10 mouse cellular contexts compared by ENCODE assay signal in the genomic region with DNA sequence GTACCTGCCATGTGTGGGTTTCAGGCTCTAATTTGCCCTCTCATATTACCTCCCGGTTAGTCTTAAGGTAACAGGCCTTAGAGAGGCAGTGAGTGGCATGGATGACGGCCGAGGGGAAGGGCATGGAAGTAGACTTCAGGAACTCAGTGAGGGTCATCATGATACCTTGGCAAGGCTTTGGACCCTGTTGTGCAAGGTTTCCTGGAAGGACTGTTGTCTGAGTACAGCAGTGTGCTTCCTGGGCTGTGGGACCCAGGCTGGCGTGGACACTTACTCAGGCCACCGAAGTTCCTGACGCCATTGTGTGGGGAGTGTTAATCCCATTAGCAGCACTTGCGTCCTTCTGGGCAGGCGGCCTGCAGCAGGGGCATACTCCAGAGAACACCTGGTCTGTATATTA. TPM values are rescaled to one million over a fixed set of nuclear protein-coding genes. Genes with fewer than 3 reads are reported as not detected.
DNase-seq lines count a peak whose midpoint lies in the region; ATAC-seq and TF ChIP-seq lines count a peak whose summit lies in the region.
"Had no signal": no experiment of that assay in that cellular context is flagged by ENCODE, and none has a peak within 500 bp of the region (broad histone marks: within the 10 kb centered on the region; RNA-seq: fewer than 3 reads in every experiment).

No protein-coding gene starts in this region.

- DNase-seq in intestine, embryonic 14.5 days (ENCODE audit: low spot score): no peak
- DNase-seq in lung, postnatal 0 days (ENCODE audit: low spot score): peak; percentile 71
- DNase-seq in T-cell, adult 2 months (ENCODE audit: low spot score): no peak
- no peak for DNase-seq in frontal cortex, postnatal 14 days (ENCODE audit: low spot score in 2 of 2)
- DNase-seq: adrenal gland, adult 2 months had no signal

- H3K27ac ChIP-seq in intestine, embryonic 14.5 days (ENCODE audit: low read depth): peak overlapping the region; percentile 68
- no peak overlapping the region for H3K27ac ChIP-seq in intestine, postnatal 0 days (ENCODE audit: low read depth, low read length)
- peak overlapping the region; percentile 58; the same call in 1 of the 2 replicates for H3K27ac ChIP-seq in cortical plate, adult 2 months (ENCODE audit: insufficient read depth, low read length)
- H3K27ac ChIP-seq in embryonic facial prominence, embryonic 13.5 days: peak overlapping the region; percentile 83
- H3K27ac ChIP-seq in lung, postnatal 0 days (ENCODE audit: low read length): 0 out of 2 replicates have a peak overlapping the region, but pooled peaks have one; percentile 14

- H3K4me2 ChIP-seq in intestine, embryonic 14.5 days (ENCODE audit: low read length): no peak overlapping the region
- H3K4me2 ChIP-seq in intestine, postnatal 0 days (replicated peaks; ENCODE audit: low read depth): no peak overlapping the region
- no peak overlapping the region for H3K4me2 ChIP-seq in embryonic facial prominence, embryonic 13.5 days
- H3K4me2 ChIP-seq in lung, postnatal 0 days (replicated peaks; ENCODE audit: low read depth, low read length): no peak overlapping the region
- H3K4me2 ChIP-seq: hindbrain, embryonic 15.5 days had no signal

- ATAC-seq in intestine, embryonic 14.5 days (replicated peaks; ENCODE audit: low FRiP score, low TSS enrichment, low read depth): no peak
- ATAC-seq in intestine, postnatal 0 days: no peak
- no peak for ATAC-seq in embryonic facial prominence, embryonic 13.5 days (ENCODE audit: insufficient number of reproducible peaks, insufficient read depth, low FRiP score, low TSS enrichment, low read depth)
- peak; percentile 77 for ATAC-seq in lung, postnatal 0 days

- TF ChIP-seq EP300 in lung, postnatal 0 days (IDR thresholded peaks at IDR 0.05): 0 out of 2 replicates have a peak, but pooled peaks have one; percentile 32

- no peaks in the 10 kb centered on the region for H3K9me3 ChIP-seq in intestine, embryonic 14.5 days (ENCODE audit: control insufficient read depth, low read length)
- H3K9me3 ChIP-seq in intestine, postnatal 0 days (ENCODE audit: control insufficient read depth): no peaks in the 10 kb centered on the region
- H3K9me3 ChIP-seq in embryonic facial prominence, embryonic 13.5 days: no peaks in the 10 kb centered on the region
- no peaks in the 10 kb centered on the region for H3K9me3 ChIP-seq in lung, postnatal 0 days (ENCODE audit: low read length)
- H3K9me3 ChIP-seq: G1E; hindbrain, embryonic 15.5 days had no signal

- 75% methylated on average over 8 of the region's 8 CpGs for WGBS in intestine, embryonic 14.5 days
- WGBS in intestine, postnatal 0 days: 89% methylated on average over 8 of the region's 8 CpGs
- WGBS in embryonic facial prominence, embryonic 13.5 days: 70% methylated on average over 8 of the region's 8 CpGs
- 72% methylated on average over 8 of the region's 8 CpGs for WGBS in lung, postnatal 0 days

- H3K4me1 ChIP-seq in intestine, embryonic 14.5 days (replicated peaks; ENCODE audit: control insufficient read depth, insufficient read depth, low read length): peaks cover 39% of the 10 kb centered on the region
- 0 out of 2 replicates have a peak, but pooled peaks cover 4% of the 10 kb centered on the region for H3K4me1 ChIP-seq in intestine, postnatal 0 days (replicated peaks; ENCODE audit: control insufficient read depth, insufficient read depth, low read length)
- H3K4me1 ChIP-seq in cortical plate, adult 2 months (ENCODE audit: control insufficient read depth, insufficient read depth, low read length): peaks cover 26% of the 10 kb centered on the region
- H3K4me1 ChIP-seq in embryonic facial prominence, embryonic 13.5 days: peaks cover 71% of the 10 kb centered on the region
- H3K4me1 ChIP-seq in lung, postnatal 0 days (ENCODE audit: insufficient read depth, low read depth, low read length): peaks cover 25% of the 10 kb centered on the region; the same call in 1 of the 2 replicates

- no peaks in the 10 kb centered on the region for H3K27me3 ChIP-seq in intestine, embryonic 14.5 days (replicated peaks; ENCODE audit: control insufficient read depth, insufficient read depth, low read length)
- no peaks in the 10 kb centered on the region for H3K27me3 ChIP-seq in intestine, postnatal 0 days (replicated peaks; ENCODE audit: control insufficient read depth, insufficient read depth, low read length)
- no peaks in the 10 kb centered on the region for H3K27me3 ChIP-seq in embryonic facial prominence, embryonic 13.5 days
- no peaks in the 10 kb centered on the region for H3K27me3 ChIP-seq in lung, postnatal 0 days (replicated peaks; ENCODE audit: insufficient read depth, low read length)
- H3K27me3 ChIP-seq: hindbrain, embryonic 15.5 days had no signal

- no peak for TF ChIP-seq POLR2A in cortical plate, adult 2 months (IDR thresholded peaks at IDR 0.05; ENCODE audit: extremely low read depth, insufficient read depth, low read length)

- H3K36me3 ChIP-seq in intestine, embryonic 14.5 days (ENCODE audit: control insufficient read depth, insufficient read depth, low read length): no peaks in the 10 kb centered on the region
- H3K36me3 ChIP-seq in intestine, postnatal 0 days (ENCODE audit: control insufficient read depth, insufficient read depth): peaks cover 7% of the 10 kb centered on the region
- H3K36me3 ChIP-seq in embryonic facial prominence, embryonic 13.5 days: peaks cover 4% of the 10 kb centered on the region; the same call in 1 of the 2 replicates
- H3K36me3 ChIP-seq in lung, postnatal 0 days (ENCODE audit: insufficient read depth, low read length): peaks cover 5% of the 10 kb centered on the region
- H3K36me3 ChIP-seq: hindbrain, embryonic 15.5 days had no signal

- H3K9ac ChIP-seq in intestine, embryonic 14.5 days (ENCODE audit: low read length): no peak overlapping the region
- H3K9ac ChIP-seq in intestine, postnatal 0 days (ENCODE audit: low read depth, low read length): no peak overlapping the region
- peak overlapping the region; percentile 44 for H3K9ac ChIP-seq in embryonic facial prominence, embryonic 13.5 days
- H3K9ac ChIP-seq in lung, postnatal 0 days (replicated peaks; ENCODE audit: low read depth): no peak overlapping the region
- H3K9ac ChIP-seq: hindbrain, embryonic 15.5 days had no signal

- TF ChIP-seq CTCF in intestine, postnatal 0 days (IDR thresholded peaks at IDR 0.05; ENCODE audit: low read depth): no peak
- no peak for TF ChIP-seq CTCF in cortical plate, adult 2 months (IDR thresholded peaks at IDR 0.05; ENCODE audit: extremely low read depth, insufficient read depth, low read length)
- no peak for TF ChIP-seq CTCF in lung, postnatal 0 days (IDR thresholded peaks at IDR 0.05)

- no peak overlapping the region for H3K4me3 ChIP-seq in intestine, embryonic 14.5 days (ENCODE audit: low read depth, low read length)
- H3K4me3 ChIP-seq in intestine, postnatal 0 days (ENCODE audit: low read depth, low read length): no peak overlapping the region
- no peak overlapping the region for H3K4me3 ChIP-seq in cortical plate, adult 2 months (ENCODE audit: insufficient read depth, low read length)
- H3K4me3 ChIP-seq in embryonic facial prominence, embryonic 13.5 days: no peak overlapping the region
- no peak overlapping the region for H3K4me3 ChIP-seq in lung, postnatal 0 days (ENCODE audit: low read depth, low read length)
- H3K4me3 ChIP-seq: hindbrain, embryonic 15.5 days had no signal

RNA-seq across cellular contexts. Expression of a gene that starts 15.1 kb away (rescaled TPM):
- polyA plus RNA-seq in intestine, embryonic 14.5 days (2014; fragmentation: Nextera tagmentation; extraction: Ambion mirVana): 22.3 and 23.6 TPM in 2 replicates
- 22.8 and 23.9 TPM in 2 replicates for polyA plus RNA-seq in intestine, postnatal 0 days (2015; fragmentation: Nextera tagmentation; extraction: Ambion mirVana)
- polyA plus RNA-seq in cortical plate, adult 2 months (2012; rRNA removed): 190 and 191 TPM in 2 replicates
- 44.3 and 47.3 TPM in 2 replicates for polyA plus RNA-seq in embryonic facial prominence, embryonic 13.5 days (2015; fragmentation: Nextera tagmentation; extraction: Ambion mirVana)
- 62.2 and 62.4 TPM in 2 replicates for polyA plus RNA-seq in lung, postnatal 0 days (2015; fragmentation: Nextera tagmentation; extraction: Ambion mirVana)
